Mouse (Mus musculus): ENCODE measurements around the gene Itga6. TPM values are rescaled to one million over a fixed set of nuclear protein-coding genes. Genes with fewer than 3 reads are reported as not detected.
"Not testable (repeated sequence)": the region's sequence is repeated elsewhere in the genome, so short reads cannot be mapped to it uniquely, and the experiment has no call there.

The Itga6 gene
- polyA plus RNA-seq, 1 experiment from 2014 or later, result 46.2 TPM

DNA sequence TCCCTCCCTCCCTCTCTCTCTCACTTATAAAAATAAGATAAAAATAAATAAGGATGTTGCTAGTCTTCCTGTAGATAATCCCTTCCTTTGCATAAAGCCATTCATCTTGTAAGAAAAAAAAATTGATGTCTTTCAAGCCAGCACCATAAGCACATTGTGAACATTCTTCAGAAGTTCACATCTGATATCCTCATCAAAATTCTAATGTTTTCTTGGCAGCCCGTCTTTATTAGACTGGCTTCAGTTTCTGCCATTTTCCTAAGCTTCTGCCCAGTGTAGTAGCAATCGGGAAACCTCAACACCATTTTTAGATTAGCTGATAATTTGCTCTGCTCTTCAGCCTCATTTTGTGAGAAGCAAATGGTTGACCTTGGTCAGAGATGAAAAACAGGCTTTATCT lies 33.8 kb upstream of the Itga6 start:
- Histone ChIP-seq H3K9ac (ENCODE audit: low read length) (no peak overlapping the region), H3K4me1 (ENCODE audit: control insufficient read depth, insufficient read depth, low read length) (peaks cover 3% of the 10 kb centered on the region; the same call in 1 of the 2 replicates), H3K27ac (ENCODE audit: low read length) (no peak overlapping the region), H3K4me3 (ENCODE audit: low read length) (no peak overlapping the region), H3K36me3 (ENCODE audit: control insufficient read depth, insufficient read depth) (no peaks in the 10 kb centered on the region), H3K27me3 (ENCODE audit: control insufficient read depth, insufficient read depth, low read length) (no peaks in the 10 kb centered on the region), H3K9me3 (replicated peaks; ENCODE audit: control insufficient read depth, low read length) (no peaks in the 10 kb centered on the region), H3K4me2 (ENCODE audit: low read depth, low read length) (no peak overlapping the region)
- no peak for ATAC-seq (replicated peaks; ENCODE audit: extremely low read depth, insufficient read depth, low FRiP score)
- WGBS, result 35% methylated on average over 2 of the region's 2 CpGs

DNA sequence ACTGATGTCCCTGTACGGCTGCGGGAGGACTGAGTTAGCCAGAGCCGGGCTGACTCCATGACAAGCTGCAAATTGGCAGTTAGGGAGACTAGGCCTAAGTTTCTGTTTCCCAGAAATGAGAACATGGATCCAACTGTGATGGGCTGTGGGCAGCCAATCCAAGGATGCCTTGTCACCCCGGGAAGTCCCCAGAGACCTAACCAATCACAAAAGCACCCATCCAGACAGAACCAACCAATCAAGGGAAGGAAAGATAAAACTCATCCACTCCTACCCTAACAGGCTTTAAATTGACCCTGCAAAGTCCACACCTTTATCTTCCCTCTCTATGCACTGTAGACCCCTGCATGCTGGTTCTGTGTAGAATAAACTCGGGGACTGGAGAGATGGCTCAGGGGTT lies 31.0 kb upstream of the Itga6 start:
- Histone ChIP-seq H3K4me2 (ENCODE audit: low read depth, low read length) (no peak overlapping the region), H3K27me3 (ENCODE audit: control insufficient read depth, insufficient read depth, low read length) (no peaks in the 10 kb centered on the region), H3K9me3 (replicated peaks; ENCODE audit: control insufficient read depth, low read length) (no peaks in the 10 kb centered on the region), H3K36me3 (ENCODE audit: control insufficient read depth, insufficient read depth) (no peaks in the 10 kb centered on the region), H3K4me1 (ENCODE audit: control insufficient read depth, insufficient read depth, low read length) (peaks cover 3% of the 10 kb centered on the region; the same call in 1 of the 2 replicates), H3K9ac (ENCODE audit: low read length) (no peak overlapping the region), H3K4me3 (ENCODE audit: low read length) (no peak overlapping the region), H3K27ac (ENCODE audit: low read length) (no peak overlapping the region)
- 92% methylated on average over 5 of the region's 5 CpGs for WGBS
- ATAC-seq (replicated peaks; ENCODE audit: extremely low read depth, insufficient read depth, low FRiP score), result no peak

DNA sequence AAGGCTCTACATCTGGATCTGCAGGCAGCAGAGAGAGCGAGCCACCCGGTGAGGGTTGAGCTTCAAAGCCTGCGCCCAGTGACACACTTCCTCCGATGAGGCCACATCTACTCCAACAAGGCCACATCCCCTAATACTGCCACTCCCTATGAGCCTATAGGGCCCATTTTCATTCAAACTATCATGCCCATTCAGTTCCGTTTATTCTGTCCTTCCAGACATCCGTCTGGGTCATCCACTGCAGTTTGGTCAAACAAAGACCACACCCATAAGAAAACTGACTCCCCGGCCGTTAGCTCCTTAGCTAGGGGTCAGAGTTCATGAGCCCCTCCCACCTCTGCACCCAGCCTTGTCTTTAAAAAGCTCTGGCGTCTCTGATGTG lies 26.4 kb upstream of the Itga6 start:
- Histone ChIP-seq H3K9me3 (replicated peaks; ENCODE audit: control insufficient read depth, low read length) (no peaks in the 10 kb centered on the region), H3K36me3 (ENCODE audit: control insufficient read depth, insufficient read depth) (no peaks in the 10 kb centered on the region), H3K4me3 (ENCODE audit: low read length) (no peak overlapping the region), H3K9ac (ENCODE audit: low read length) (no peak overlapping the region), H3K4me2 (ENCODE audit: low read depth, low read length) (no peak overlapping the region), H3K4me1 (ENCODE audit: control insufficient read depth, insufficient read depth, low read length) (no peaks in the 10 kb centered on the region; the same call in 1 of the 2 replicates), H3K27ac (ENCODE audit: low read length) (no peak overlapping the region), H3K27me3 (ENCODE audit: control insufficient read depth, insufficient read depth, low read length) (no peaks in the 10 kb centered on the region)
- 46% methylated on average over 9 of the region's 9 CpGs for WGBS
- ATAC-seq (replicated peaks; ENCODE audit: extremely low read depth, insufficient read depth, low FRiP score), result no peak

DNA sequence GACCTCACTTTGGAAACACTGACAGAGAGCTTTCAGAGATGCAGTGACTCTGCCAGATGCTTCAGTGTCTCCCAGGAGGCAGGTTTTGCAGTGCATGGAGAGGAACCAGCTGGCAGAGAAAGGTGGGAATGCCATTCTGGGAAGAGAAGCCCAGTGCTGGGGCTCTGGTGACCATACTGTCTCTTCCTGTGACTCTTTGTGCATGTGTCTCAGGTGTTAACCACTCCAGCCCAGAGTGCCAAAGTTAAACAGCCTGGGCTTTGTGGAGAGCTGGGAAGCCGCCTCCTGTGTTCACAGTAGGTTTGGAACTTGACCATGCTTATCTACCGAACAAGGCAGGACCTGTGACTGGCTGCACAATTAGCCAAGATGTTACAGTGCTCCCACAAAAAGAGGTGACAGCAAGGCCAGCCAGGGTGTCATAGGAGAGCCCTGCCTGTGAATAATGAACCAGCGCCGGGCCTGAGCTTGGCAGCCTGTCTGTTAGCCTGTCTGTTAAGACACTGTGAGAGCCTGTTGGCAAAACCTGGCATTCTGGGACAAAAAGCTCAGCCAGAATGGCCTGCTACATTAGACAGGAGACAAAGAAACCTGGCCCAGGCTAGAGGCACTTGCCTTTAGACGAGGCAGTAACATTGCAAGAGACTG lies 25.9 kb upstream of the Itga6 start:
- Histone ChIP-seq H3K27me3 (ENCODE audit: control insufficient read depth, insufficient read depth, low read length) (no peaks in the 10 kb centered on the region), H3K9ac (ENCODE audit: low read length) (no peak overlapping the region), H3K27ac (ENCODE audit: low read length) (no peak overlapping the region), H3K36me3 (ENCODE audit: control insufficient read depth, insufficient read depth) (no peaks in the 10 kb centered on the region), H3K9me3 (replicated peaks; ENCODE audit: control insufficient read depth, low read length) (no peaks in the 10 kb centered on the region), H3K4me2 (ENCODE audit: low read depth, low read length) (no peak overlapping the region), H3K4me1 (ENCODE audit: control insufficient read depth, insufficient read depth, low read length) (no peaks in the 10 kb centered on the region; the same call in 1 of the 2 replicates), H3K4me3 (ENCODE audit: low read length) (no peak overlapping the region)
- WGBS, result 53% methylated on average over 5 of the region's 5 CpGs
- no peak for ATAC-seq (replicated peaks; ENCODE audit: extremely low read depth, insufficient read depth, low FRiP score)

DNA sequence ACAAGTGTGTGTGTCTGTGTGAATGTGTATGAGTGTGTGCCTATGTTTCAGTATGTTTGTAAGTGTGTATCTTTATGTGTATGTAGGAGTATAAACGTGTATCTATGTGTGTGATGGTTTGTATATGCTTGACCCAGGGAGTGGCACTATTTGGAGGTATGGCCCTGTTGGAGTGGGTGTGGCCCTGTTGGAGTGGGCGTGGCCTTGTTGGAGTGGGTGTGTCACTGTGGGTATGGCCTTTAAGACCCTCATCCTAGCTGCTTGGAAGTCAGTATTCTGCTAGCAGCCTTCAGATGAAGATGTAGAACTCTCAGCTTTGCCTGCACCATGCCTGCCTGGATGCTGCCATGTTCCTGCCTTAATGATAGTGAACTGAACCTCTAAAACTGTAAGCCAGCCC lies 24.9 kb upstream of the Itga6 start:
- WGBS, result 73% methylated on average over 2 of the region's 2 CpGs
- not testable (repeated sequence) for H3K36me3 ChIP-seq (ENCODE audit: control insufficient read depth, insufficient read depth)

DNA sequence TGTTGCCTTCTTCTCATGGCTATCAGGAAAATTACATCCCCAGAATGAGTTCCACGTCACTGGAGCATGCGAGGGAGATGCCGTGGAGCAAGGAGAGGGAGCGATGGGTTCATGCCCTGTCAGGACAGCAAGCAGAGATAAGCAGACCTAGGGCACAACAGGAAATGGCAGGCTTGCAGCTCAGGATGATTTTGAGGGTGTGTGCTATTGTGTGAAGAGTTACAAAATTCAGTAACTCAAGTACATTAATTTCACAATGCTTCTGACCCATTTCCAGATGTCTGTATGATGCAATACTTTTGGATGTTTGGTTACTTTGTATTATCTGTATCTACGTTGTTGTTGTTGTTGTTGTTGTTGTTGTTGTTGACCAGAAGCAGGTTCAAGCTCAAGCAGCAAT lies 22.5 kb upstream of the Itga6 start:
- no peak overlapping the region for H3K4me3 ChIP-seq (ENCODE audit: low read length)
- H3K27ac ChIP-seq (ENCODE audit: low read length), result no peak overlapping the region
- H3K27me3 ChIP-seq (ENCODE audit: control insufficient read depth, insufficient read depth, low read length), result no peaks in the 10 kb centered on the region
- no peak overlapping the region for H3K9ac ChIP-seq (ENCODE audit: low read length)
- WGBS, result 65% methylated on average over 5 of the region's 5 CpGs
- H3K4me1 ChIP-seq (ENCODE audit: control insufficient read depth, insufficient read depth, low read length), result peaks cover 5% of the 10 kb centered on the region; the same call in 1 of the 2 replicates
- no peaks in the 10 kb centered on the region for H3K9me3 ChIP-seq (replicated peaks; ENCODE audit: control insufficient read depth, low read length)
- no peak for ATAC-seq (replicated peaks; ENCODE audit: extremely low read depth, insufficient read depth, low FRiP score)
- no peaks in the 10 kb centered on the region for H3K36me3 ChIP-seq (ENCODE audit: control insufficient read depth, insufficient read depth)
- no peak overlapping the region for H3K4me2 ChIP-seq (ENCODE audit: low read depth, low read length)

More for the DNA sequence above, 24.9 kb upstream of the Itga6 start:
- not testable (repeated sequence) for H3K9ac ChIP-seq (ENCODE audit: low read length); H3K27ac ChIP-seq (ENCODE audit: low read length); H3K9me3 ChIP-seq (replicated peaks; ENCODE audit: control insufficient read depth, low read length); ATAC-seq (replicated peaks; ENCODE audit: extremely low read depth, insufficient read depth, low FRiP score); H3K4me1 ChIP-seq (ENCODE audit: control insufficient read depth, insufficient read depth, low read length); H3K4me3 ChIP-seq (ENCODE audit: low read length); H3K4me2 ChIP-seq (ENCODE audit: low read depth, low read length); H3K27me3 ChIP-seq (ENCODE audit: control insufficient read depth, insufficient read depth, low read length)

DNA sequence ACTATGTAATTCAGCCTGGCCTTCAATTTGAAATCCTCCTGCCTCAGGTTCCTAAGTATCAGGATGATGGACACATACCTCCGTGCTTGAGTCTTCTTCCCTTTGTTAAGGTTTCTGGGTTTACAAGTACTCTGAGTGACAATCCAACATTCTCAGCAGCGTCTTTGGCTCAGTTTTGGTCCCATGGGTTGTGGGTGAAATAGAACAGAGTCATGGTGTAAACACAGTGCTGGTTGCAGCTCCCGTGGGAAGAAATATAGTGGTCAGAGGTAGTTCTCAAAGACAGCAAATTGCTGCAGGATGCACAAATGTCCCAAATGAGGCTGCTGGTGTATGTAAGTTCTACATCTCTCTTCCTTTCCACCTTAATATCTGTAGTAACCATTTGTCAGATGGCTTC lies 21.8 kb upstream of the Itga6 start:
- H3K4me1 ChIP-seq (ENCODE audit: control insufficient read depth, insufficient read depth, low read length), result peaks cover 10% of the 10 kb centered on the region
- WGBS, result 58% methylated on average over 3 of the region's 3 CpGs
- H3K4me2 ChIP-seq (ENCODE audit: low read depth, low read length), result no peak overlapping the region

DNA sequence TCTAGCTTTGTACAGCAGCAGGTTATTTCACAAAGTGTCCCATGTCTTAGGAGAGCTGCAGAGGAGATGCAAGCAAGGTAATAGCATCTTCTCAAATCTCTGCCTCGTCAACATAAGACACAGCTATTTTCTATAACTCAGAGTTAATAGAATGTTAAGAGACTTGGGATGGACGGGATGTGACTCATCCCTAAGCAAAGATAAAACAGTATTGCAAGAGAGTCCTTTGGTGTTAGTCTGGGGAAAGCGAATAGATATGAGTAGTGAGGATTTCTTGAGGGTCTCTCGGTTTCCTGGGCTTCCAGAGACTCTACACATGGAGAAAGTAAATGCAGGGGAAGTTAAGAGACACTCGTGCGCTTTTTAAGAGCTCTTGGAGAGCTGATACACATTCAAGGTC lies 21.4 kb upstream of the Itga6 start:
- H3K4me2 ChIP-seq (ENCODE audit: low read depth, low read length), result no peak overlapping the region
- H3K9ac ChIP-seq (ENCODE audit: low read length), result no peak overlapping the region
- no peak overlapping the region for H3K27ac ChIP-seq (ENCODE audit: low read length)
- no peaks in the 10 kb centered on the region for H3K9me3 ChIP-seq (replicated peaks; ENCODE audit: control insufficient read depth, low read length)
- no peaks in the 10 kb centered on the region for H3K36me3 ChIP-seq (ENCODE audit: control insufficient read depth, insufficient read depth)
- ATAC-seq (replicated peaks; ENCODE audit: extremely low read depth, insufficient read depth, low FRiP score), result no peak
- WGBS, result 46% methylated on average over 6 of the region's 6 CpGs
- H3K27me3 ChIP-seq (ENCODE audit: control insufficient read depth, insufficient read depth, low read length), result no peaks in the 10 kb centered on the region
- H3K4me1 ChIP-seq (ENCODE audit: control insufficient read depth, insufficient read depth, low read length), result peaks cover 14% of the 10 kb centered on the region
- no peak overlapping the region for H3K4me3 ChIP-seq (ENCODE audit: low read length)

More for the DNA sequence above, 21.8 kb upstream of the Itga6 start:
- no peak overlapping the region for H3K9ac ChIP-seq (ENCODE audit: low read length)
- no peak overlapping the region for H3K4me3 ChIP-seq (ENCODE audit: low read length)
- H3K27ac ChIP-seq (ENCODE audit: low read length), result no peak overlapping the region
- no peaks in the 10 kb centered on the region for H3K36me3 ChIP-seq (ENCODE audit: control insufficient read depth, insufficient read depth)
- ATAC-seq (replicated peaks; ENCODE audit: extremely low read depth, insufficient read depth, low FRiP score), result no peak
- H3K9me3 ChIP-seq (replicated peaks; ENCODE audit: control insufficient read depth, low read length), result no peaks in the 10 kb centered on the region
- no peaks in the 10 kb centered on the region for H3K27me3 ChIP-seq (ENCODE audit: control insufficient read depth, insufficient read depth, low read length)

DNA sequence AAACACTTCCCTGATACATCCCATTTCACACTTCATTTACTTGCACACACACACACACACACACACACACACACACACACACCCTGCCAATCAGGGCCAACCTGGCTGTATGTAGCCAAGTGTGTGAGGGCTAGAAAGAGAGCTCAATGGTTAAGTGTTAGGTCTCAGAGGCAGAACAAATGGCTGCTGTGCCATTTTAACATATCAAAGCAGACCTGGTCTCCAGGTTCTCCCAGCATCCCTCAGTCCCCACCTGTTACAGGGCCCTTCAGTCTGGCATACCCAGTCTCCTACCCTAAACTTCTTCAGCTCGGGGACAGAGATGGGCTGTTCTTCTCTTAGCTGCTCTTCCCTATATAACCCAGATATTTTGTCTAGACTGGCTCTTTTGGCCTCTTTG lies 20.0 kb upstream of the Itga6 start:
- WGBS, result 87% methylated on average over 1 of the region's 1 CpGs
- no peaks in the 10 kb centered on the region for H3K27me3 ChIP-seq (ENCODE audit: control insufficient read depth, insufficient read depth, low read length)
- H3K4me3 ChIP-seq (ENCODE audit: low read length), result no peak overlapping the region
- H3K27ac ChIP-seq (ENCODE audit: low read length), result no peak overlapping the region
- no peaks in the 10 kb centered on the region for H3K36me3 ChIP-seq (ENCODE audit: control insufficient read depth, insufficient read depth)
- peaks cover 17% of the 10 kb centered on the region for H3K4me1 ChIP-seq (ENCODE audit: control insufficient read depth, insufficient read depth, low read length)
- H3K9me3 ChIP-seq (replicated peaks; ENCODE audit: control insufficient read depth, low read length), result no peaks in the 10 kb centered on the region
- no peak overlapping the region for H3K9ac ChIP-seq (ENCODE audit: low read length)
- no peak for ATAC-seq (replicated peaks; ENCODE audit: extremely low read depth, insufficient read depth, low FRiP score)
- H3K4me2 ChIP-seq (ENCODE audit: low read depth, low read length), result no peak overlapping the region
